Mouse (Mus musculus) heart, embryonic 10.5 days (tissue): ENCODE measurements at regions not wholly inside any gene's neighbourhood (a gene's known extent, or its start where the extent isn't known, plus 50 kb on each side); places are given as distances from the start of the nearest gene placed in this dataset.

Experiments used
- DNase-seq: peaks from one replicate; pipeline ENCODE4 v3.0.0-alpha.2; 2017; ENCODE audit warnings: low spot score
- H3K27ac ChIP-seq: fragments of 300-500 bp; sonication (generic); 2 replicates; pipeline ENCODE4 v1.5.1; 2016; ENCODE audit warnings: mild to moderate bottlenecking
- H3K27me3 ChIP-seq: fragments of 300-500 bp; sonication (generic); 2 replicates; pipeline ENCODE4 v1.6.1; 2016; ENCODE audit warnings: mild to moderate bottlenecking; ENCODE audit not compliant: poor library complexity, insufficient read depth, severe bottlenecking
- H3K36me3 ChIP-seq: fragments of 300-500 bp; sonication (generic); 2 replicates; pipeline ENCODE4 v1.6.1; 2016; ENCODE audit warnings: mild to moderate bottlenecking, moderate library complexity
- H3K4me1 ChIP-seq: fragments of 300-500 bp; sonication (generic); 2 replicates; pipeline ENCODE4 v1.6.1; 2016; ENCODE audit warnings: mild to moderate bottlenecking
- H3K4me3 ChIP-seq: fragments of 300-500 bp; sonication (generic); 2 replicates; pipeline ENCODE4 v1.5.1; 2016; ENCODE audit warnings: mild to moderate bottlenecking, moderate library complexity
- H3K9me3 ChIP-seq: fragments of 300-500 bp; sonication (generic); 2 replicates; pipeline ENCODE4 v1.6.1; 2016; ENCODE audit warnings: mild to moderate bottlenecking, moderate library complexity
- WGBS: fragments of 180-500 bp; shearing (Covaris S2); methylation state at CpG from one replicate; pipeline ENCODE4 v1.1.7; 2016; 5-methylcytosine and 5-hydroxymethylcytosine counted together

DNA sequence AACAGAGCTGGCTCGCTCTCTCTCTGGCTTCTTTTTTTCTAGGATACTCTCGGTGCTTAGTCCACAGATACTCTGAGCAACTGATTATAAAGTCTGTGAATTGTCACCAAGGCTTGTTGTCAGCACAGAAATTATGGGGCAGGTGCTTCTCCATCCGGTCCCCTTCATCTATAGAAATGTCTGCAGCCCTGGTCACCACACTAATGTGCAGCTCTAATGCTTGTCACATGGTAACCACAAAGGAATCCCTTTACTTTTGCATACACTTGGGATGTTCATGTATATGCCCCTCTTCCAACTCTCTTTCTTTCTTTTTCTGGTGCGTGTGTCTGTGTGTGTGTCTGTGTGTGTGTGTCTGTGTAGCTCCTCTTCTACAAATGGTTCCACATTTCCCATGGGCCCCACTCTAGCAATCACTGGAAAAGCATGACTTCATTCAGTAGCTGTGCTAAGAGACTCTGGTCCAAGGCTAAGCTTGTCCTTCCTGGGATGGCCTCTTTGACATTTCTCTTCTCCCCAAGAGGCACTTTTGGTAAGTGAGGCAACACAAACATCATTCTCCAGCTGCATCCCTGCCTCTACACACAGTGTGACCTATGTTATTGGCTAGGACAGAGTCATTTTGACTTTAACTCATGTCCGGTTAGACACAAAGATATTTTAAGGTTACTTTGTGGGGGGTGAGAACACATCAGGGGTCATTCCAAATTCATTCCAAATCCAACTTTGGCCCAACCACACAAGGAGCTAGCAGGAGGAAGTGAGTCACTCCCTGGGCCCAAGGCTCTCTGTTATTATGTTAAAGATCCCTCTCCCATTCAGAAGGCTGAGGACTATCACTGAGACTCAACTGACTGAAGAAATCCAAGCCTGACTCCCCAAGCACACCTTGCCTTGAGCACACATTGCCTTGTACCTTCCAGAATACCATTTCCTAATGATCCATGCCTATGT lies 705.4 kb downstream of the Inhba start:
- H3K4me1 ChIP-seq: peaks cover 14% of the 10 kb centered on the region
- no peak overlapping the region for H3K27ac ChIP-seq
- 70% methylated on average over 5 of the region's 5 CpGs for WGBS
- DNase-seq: no peak
- no peaks in the 10 kb centered on the region for H3K36me3 ChIP-seq
- H3K9me3 ChIP-seq: no peaks in the 10 kb centered on the region
- no peaks in the 10 kb centered on the region for H3K27me3 ChIP-seq
- H3K4me3 ChIP-seq: no peak overlapping the region

DNA sequence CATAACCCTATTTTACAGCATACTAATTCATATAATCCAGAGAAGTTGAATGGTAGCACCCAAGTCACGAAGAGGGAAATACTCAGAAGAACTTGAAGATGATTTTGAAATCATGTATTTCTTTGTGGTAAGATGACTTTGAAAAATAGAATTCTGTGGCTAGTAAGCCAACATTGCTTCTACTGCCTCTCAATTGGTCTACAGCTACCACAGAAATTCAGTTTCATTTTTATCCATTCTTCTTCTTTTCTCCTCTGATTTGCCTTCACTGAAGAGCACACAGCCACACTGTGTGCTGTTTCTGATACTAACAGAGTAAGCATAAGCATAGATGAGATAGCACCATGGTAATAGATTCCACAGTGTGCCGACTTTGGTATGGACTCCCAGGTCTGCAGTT lies 708.4 kb downstream of the Inhba start:
- no peak for DNase-seq
- Histone ChIP-seq H3K4me3 (no peak overlapping the region), H3K27ac (no peak overlapping the region), H3K4me1 (peaks cover 10% of the 10 kb centered on the region), H3K36me3 (no peaks in the 10 kb centered on the region), H3K27me3 (no peaks in the 10 kb centered on the region), H3K9me3 (no peaks in the 10 kb centered on the region)
- 84% methylated on average over 2 of the region's 2 CpGs for WGBS

DNA sequence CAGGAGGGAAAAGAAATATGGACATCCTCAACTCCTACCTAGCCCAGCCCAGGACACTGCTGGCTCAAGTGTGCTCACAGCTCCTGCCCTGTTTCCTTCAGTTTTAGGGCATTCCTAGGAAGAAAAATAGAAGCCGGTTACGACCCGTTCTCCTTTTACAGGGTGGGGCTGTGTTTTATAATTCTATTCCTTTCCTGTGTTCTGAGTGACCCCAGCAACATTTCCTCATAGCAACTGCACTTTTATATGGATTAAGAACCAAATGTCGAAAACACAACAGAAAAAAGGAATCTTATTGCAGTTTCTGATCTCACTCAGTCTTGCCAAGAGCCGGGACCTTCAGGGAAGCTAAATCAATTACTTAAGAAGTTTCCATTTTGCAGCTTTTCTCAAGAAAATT lies 713.7 kb downstream of the Inhba start:
- no peak for DNase-seq
- H3K27ac ChIP-seq: no peak overlapping the region
- no peaks in the 10 kb centered on the region for H3K36me3 ChIP-seq
- H3K4me3 ChIP-seq: no peak overlapping the region
- H3K9me3 ChIP-seq: no peaks in the 10 kb centered on the region
- no peaks in the 10 kb centered on the region for H3K4me1 ChIP-seq
- WGBS: 81% methylated on average over 5 of the region's 5 CpGs
- H3K27me3 ChIP-seq: no peaks in the 10 kb centered on the region

DNA sequence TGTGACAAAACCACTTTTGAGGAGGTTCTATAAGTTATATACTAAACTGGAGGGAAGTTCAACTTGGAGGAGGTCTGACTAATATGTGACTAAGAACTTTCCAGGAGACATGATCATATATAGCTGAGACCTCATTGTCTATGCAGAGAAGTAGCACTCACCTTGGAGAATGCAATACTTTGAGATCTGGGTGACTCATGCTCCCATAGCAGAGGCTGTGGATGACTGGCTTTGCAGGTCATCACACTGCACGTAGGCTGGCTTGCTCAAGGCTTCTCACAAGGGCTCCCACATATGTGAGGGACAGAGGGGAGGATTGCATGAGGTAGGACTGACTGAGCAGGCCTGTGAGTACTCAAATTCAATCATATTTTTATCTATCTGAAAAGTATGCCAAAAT lies 726.7 kb downstream of the Inhba start:
- H3K4me1 ChIP-seq: no peaks in the 10 kb centered on the region
- H3K27ac ChIP-seq: no peak overlapping the region
- H3K4me3 ChIP-seq: no peak overlapping the region
- no peaks in the 10 kb centered on the region for H3K27me3 ChIP-seq
- DNase-seq: no peak
- no peaks in the 10 kb centered on the region for H3K9me3 ChIP-seq
- no peaks in the 10 kb centered on the region for H3K36me3 ChIP-seq
- WGBS: 70% methylated on average over 1 of the region's 1 CpGs

DNA sequence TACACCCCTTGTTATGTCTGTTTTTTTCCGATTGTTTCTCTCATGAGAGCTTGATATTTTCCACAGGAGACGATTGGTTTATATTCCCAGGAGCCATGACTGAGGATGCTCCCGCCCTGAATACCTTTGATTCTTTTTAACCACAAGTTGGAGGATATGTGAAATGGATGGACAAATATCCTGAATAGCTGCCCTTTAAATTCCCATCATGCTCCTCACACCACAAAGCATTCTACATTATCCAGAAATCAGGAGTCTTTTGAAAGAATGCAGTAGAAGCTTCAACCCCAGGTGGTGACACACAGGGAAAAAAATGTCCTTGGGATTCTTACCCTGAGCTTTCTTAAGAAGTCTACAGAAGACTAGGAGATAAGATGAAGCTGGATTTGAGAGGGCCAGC lies 727.9 kb downstream of the Inhba start:
- no peaks in the 10 kb centered on the region for H3K4me1 ChIP-seq
- no peak for DNase-seq
- H3K27ac ChIP-seq: no peak overlapping the region
- no peaks in the 10 kb centered on the region for H3K9me3 ChIP-seq
- H3K36me3 ChIP-seq: no peaks in the 10 kb centered on the region
- no peak overlapping the region for H3K4me3 ChIP-seq
- 81% methylated on average over 3 of the region's 3 CpGs for WGBS
- no peaks in the 10 kb centered on the region for H3K27me3 ChIP-seq

DNA sequence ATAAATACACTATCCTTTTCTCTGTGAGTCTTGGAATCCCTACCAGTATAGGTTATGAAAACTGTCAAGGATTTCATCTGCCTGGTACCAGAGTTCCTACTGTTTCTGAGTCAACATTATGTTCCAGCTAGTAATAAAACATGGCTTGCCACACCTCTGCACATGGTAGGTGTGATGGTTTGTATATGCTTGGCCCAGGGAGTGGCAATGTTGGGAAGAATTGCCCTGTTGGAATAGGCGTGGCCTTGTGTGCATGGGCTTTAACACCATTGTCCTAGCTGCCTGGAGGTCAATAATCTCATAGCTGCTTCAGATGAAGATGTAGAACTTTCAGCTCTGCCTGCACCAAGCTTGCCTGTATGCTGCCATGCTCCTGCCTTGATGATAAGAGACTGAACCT lies 732.6 kb downstream of the Inhba start:
- Histone ChIP-seq H3K9me3 (no peaks in the 10 kb centered on the region), H3K36me3 (no peaks in the 10 kb centered on the region), H3K27ac (no peak overlapping the region), H3K4me3 (no peak overlapping the region), H3K4me1 (no peaks in the 10 kb centered on the region), H3K27me3 (no peaks in the 10 kb centered on the region)
- no peak for DNase-seq
- WGBS: 79% methylated on average over 1 of the region's 1 CpGs

DNA sequence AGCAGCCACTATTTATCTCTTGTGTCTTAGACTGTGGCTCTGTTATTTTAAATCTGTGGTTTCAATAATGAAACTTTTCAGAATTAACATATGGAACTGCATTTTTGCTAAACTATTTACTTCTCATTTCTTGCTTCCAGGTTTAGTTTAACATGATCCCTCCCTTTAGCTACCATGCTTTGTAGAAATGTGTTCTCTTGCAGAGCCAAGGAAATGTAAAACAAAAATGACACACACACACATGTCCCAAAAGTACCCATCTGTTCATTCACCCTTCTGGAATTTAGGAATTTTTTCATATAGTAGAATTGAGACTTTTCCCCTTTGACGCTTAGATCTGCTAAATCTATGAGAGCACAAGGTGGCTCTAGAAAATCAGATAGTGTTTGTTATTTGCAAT lies 734.0 kb downstream of the Inhba start:
- WGBS: 85% methylated on average over 1 of the region's 1 CpGs
- H3K27me3 ChIP-seq: no peaks in the 10 kb centered on the region
- no peak overlapping the region for H3K27ac ChIP-seq
- H3K4me1 ChIP-seq: no peaks in the 10 kb centered on the region
- DNase-seq: no peak
- no peaks in the 10 kb centered on the region for H3K36me3 ChIP-seq
- H3K4me3 ChIP-seq: no peak overlapping the region
- H3K9me3 ChIP-seq: no peaks in the 10 kb centered on the region

DNA sequence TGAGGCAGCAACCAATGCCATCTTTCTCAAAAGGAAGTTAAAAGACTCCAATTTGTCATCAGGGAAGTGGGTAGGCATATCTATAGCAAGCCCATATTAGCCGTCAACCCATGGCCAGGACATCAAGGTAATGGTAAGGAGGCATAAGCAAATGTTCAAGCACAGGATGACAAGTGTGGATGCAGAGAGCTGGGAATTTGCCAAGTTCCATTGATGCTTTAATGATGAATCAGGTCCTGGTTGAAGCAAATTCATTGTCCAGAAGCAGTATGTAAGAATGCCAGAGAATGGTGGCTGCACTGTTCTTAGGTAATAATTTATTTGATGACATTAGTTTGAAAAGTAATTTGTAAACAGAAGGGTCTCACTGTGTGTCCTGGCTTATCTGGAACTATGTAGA lies 734.8 kb downstream of the Inhba start:
- Histone ChIP-seq H3K9me3 (no peaks in the 10 kb centered on the region), H3K36me3 (no peaks in the 10 kb centered on the region), H3K27ac (no peak overlapping the region), H3K4me1 (no peaks in the 10 kb centered on the region), H3K27me3 (no peaks in the 10 kb centered on the region), H3K4me3 (no peak overlapping the region)
- whole genome bisulfite sequencing: 74% methylated on average over 1 of the region's 1 CpGs
- DNase-seq: no peak

DNA sequence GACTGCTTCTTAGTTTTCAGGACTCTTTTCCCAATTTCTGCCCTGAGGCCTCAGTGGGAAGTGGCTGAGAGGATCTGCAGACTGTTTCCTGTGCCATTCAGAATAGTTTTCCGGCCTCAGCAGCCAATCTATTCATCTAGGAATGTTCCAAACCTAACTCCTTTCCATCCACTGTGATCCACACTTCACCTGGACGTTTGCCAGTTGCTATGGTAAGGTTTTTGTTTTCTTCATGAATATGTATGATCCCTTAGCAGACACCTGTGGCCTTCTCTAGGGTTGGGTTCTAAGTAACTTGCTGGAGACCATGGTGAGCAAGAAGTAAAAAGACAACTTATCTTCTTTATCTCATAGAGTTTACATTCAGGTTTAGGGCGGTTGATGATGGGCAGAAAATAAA lies 744.6 kb downstream of the Inhba start:
- no peaks in the 10 kb centered on the region for H3K4me1 ChIP-seq
- DNase-seq: no peak
- no peak overlapping the region for H3K4me3 ChIP-seq
- no peaks in the 10 kb centered on the region for H3K27me3 ChIP-seq
- H3K27ac ChIP-seq: no peak overlapping the region
- H3K9me3 ChIP-seq: no peaks in the 10 kb centered on the region
- WGBS: 46% methylated on average over 3 of the region's 3 CpGs
- no peaks in the 10 kb centered on the region for H3K36me3 ChIP-seq

DNA sequence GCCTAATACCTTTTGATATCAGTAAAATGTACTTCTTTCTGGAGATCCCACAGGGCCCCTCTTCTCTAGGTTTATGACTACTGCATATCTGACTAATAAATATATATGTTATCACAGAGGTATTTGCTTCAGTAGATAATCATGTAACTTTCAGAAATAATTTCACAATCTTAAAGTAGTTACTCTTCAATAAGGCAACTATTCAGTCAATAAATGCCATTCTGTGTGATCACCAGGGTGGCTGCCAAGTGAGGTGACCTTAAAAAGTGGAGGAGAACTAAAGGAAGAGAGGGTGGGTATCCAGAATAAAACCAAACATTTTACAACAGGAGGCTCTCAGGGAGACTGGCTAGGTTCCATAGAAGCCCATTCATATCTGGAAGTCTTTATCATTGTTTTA lies 748.4 kb downstream of the Inhba start:
- no peak for DNase-seq
- H3K9me3 ChIP-seq: no peaks in the 10 kb centered on the region
- H3K27me3 ChIP-seq: no peaks in the 10 kb centered on the region
- no peak overlapping the region for H3K4me3 ChIP-seq
- no peak overlapping the region for H3K27ac ChIP-seq
- H3K4me1 ChIP-seq: no peaks in the 10 kb centered on the region
- no peaks in the 10 kb centered on the region for H3K36me3 ChIP-seq

DNA sequence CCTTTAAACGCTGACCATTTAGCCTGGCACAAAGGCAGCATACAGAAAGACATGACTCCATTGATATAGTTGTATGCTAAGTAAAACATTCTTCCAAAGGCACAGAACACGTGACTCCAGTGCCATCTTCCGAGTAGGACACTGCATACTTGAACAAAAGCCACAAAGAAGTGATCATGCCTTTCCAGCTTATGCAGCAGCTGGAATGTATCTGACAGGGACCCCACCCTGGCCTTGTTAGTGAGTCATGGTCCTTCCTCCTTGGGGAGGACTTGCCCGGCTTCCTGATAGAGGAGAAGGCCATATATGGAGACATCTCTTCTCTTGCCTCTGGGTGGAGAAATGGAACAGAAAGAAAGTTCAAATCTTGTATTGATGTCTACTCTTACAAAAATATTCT lies 749.8 kb downstream of the Inhba start:
- Histone ChIP-seq H3K36me3 (no peaks in the 10 kb centered on the region), H3K27me3 (no peaks in the 10 kb centered on the region), H3K4me3 (no peak overlapping the region), H3K27ac (no peak overlapping the region), H3K9me3 (no peaks in the 10 kb centered on the region), H3K4me1 (no peaks in the 10 kb centered on the region)
- DNase-seq: no peak
- 62% methylated on average over 4 of the region's 4 CpGs for WGBS

DNA sequence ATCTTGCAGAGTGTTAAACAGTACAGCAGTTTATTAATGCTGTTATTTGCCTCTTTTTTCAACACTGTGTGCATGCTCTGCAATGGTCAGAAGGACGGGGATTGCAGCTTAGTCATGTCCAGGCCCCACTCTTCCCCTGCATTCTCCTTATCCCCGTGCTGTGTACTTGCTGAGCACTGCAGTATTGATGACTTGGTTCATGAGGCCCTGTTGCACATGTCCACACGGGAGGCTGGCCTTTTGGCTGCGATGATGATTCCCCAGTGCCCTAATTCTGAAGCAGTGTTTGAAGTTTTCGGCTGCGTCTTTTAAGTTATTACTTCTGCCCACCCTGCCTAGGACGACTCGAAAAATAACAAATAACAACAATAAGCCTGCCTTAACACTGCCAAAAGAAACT lies 750.7 kb downstream of the Inhba start:
- H3K27ac ChIP-seq: no peak overlapping the region
- H3K27me3 ChIP-seq: no peaks in the 10 kb centered on the region
- no peaks in the 10 kb centered on the region for H3K9me3 ChIP-seq
- H3K36me3 ChIP-seq: no peaks in the 10 kb centered on the region
- no peaks in the 10 kb centered on the region for H3K4me1 ChIP-seq
- 86% methylated on average over 8 of the region's 8 CpGs for WGBS
- no peak overlapping the region for H3K4me3 ChIP-seq
- DNase-seq: no peak

DNA sequence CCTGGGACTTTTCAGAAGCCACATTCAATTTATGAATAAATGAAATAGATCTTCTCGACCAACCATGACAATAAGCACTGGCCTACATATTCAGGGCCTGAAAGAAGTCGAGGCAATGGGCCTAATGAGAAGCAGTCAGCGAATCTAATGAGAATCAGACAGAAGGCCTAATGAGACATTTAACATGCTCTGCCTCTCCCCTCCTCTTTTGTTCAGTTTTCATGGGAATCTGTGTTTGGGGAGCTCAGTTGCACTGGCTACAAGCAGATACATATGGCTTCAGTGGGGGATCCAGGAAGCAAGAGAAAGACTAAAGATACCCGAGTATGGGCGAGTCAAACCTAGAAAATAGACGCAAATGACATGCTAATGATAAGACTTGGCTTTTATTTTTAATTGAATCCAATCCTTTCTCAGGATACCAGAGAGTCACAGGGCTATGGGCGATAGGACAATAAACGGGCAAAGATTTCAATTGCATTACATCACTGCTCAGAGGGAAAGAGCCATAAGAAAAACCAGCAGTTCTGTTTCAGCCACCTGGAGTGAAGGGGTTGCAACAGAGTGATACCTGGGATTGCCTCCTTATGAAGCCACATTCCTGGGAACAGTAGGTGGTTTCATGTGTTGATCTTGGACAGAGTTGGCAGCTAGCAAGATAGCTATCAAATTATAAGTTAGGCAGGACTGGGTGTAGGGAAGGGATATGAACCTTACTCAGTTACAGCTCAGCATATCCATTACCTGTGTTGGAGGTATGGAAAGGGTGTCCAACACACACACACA lies 751.3 kb downstream of the Inhba start:
- no peak for DNase-seq
- Histone ChIP-seq H3K27me3 (no peaks in the 10 kb centered on the region), H3K4me3 (no peak overlapping the region), H3K4me1 (no peaks in the 10 kb centered on the region), H3K36me3 (no peaks in the 10 kb centered on the region), H3K27ac (no peak overlapping the region), H3K9me3 (no peaks in the 10 kb centered on the region)
- 79% methylated on average over 8 of the region's 8 CpGs for WGBS
